Mouse (Mus musculus) megakaryocyte-erythroid progenitor cell, adult 5-6 weeks (primary cell): ENCODE data around the gene Notch1. TPM values are rescaled to one million over a fixed set of nuclear protein-coding genes. Genes with fewer than 3 reads are reported as not detected.
A peak's percentile ranks its signal among the peaks of the same experiment; 100 is the strongest.

Experiments used
- ATAC-seq: replicated peaks from 2 replicates; pipeline ENCODE4 v1.8.0; 2016; ENCODE audit warnings: mild to moderate bottlenecking, inconsistent platforms; ENCODE audit not compliant: severe bottlenecking, poor library complexity, low FRiP score, low TSS enrichment
- total RNA-seq, 2 experiments: library from RNA; stranded (forward) in 1 of 2; stranded (reverse) in 1 of 2; fragments of 200-1000, 215-1000 nt in 1 of 2; fragments of >200 nt in 1 of 2; fragmentation: Nextera tagmentation in 1 of 2; gene quantifications; 2 replicates each; pipeline ENCODE4 v1.2.3; 2014 to 2017

Notch1 gene
- total RNA-seq (2014; fragmentation: Nextera tagmentation) (2.6 and 3.1 TPM in 2 replicates), total RNA-seq (2017) (0.56 and 0.61 TPM in 2 replicates)

DNA sequence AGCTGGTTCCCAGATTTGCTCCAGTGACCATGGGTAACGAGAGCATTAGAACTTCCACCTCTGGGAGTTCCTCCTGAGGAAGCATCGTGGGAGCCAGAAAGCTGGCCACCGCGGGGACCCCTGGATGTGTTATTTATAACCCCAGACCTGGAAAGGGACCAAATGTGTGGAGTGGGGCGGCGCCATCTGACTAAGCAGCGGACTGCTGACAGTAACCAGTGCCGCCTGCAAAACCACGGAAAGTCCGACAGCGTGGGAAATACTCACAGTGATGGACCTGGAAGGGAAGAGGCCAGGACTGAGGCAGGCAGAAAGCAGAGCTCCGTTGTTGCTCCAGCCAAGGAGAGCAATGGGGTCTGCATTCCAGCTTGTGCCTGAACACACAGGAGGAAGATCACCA lies at the start of gene Notch1:
Notch1 (minus strand) TSS at position 389 of the 400 bp plus-strand sequence.
- no peak for ATAC-seq

DNA sequence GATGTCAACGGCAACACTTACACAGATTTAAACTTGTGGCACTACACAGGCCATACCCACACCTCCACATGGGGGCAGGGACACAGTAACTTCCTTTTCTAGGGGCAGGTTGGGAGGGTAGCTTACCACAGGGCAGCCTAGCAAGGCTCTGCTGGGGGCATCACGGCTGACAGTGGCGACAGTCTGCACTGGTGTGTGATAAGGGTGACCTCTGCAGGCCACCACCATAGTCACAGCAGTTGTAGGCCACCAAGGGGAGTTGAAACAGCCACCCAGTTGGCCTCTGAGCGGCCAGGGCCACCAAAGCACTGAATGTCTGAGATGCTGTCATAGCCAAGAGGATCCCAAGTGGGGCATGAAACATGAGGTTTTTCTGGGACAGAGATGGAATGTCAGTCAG lies 49.8 kb upstream of the Notch1 start:
- ATAC-seq: peak; percentile 81

DNA sequence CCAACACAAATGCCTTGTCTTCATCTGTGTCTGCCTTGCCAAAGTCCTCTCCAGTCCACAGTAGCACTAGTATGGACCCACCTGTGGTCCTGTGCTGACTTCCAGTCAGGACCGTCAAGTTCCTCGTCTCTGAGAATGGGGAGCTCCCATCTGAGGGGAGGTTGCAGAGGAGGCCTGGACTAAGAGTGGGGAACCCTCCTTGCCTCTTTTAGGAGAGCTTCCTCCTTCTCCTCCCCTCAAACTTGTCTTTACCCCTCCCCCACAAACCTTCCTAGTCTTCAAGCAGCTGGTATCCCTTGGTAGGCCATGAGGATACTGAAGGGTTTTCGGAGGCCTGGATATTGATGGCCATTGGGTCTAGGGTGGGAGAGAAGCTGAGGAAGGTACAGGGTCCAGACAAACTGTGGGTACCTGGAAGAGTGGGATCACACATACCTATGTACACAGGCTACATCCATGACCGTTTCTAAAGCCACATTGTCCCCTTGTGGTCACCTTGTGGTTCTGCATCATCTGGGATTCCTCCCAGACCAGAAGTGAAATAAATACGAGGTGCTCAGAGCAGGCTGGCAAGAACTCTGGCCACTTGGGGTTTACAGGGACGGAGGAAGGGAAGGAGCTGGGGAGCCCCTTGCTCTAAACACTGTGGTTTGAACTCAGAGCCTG lies 45.0 kb upstream of the Notch1 start:
- peak; percentile 65 for ATAC-seq

- ATAC-seq: no peak
These were observed 44.0 kb upstream of the Notch1 start for GRCm38 (mm10) chr2:26560506-26560905.

- no peak for ATAC-seq
These were observed 40.1 kb upstream of the Notch1 start for GRCm38 (mm10) chr2:26556535-26556993.

DNA sequence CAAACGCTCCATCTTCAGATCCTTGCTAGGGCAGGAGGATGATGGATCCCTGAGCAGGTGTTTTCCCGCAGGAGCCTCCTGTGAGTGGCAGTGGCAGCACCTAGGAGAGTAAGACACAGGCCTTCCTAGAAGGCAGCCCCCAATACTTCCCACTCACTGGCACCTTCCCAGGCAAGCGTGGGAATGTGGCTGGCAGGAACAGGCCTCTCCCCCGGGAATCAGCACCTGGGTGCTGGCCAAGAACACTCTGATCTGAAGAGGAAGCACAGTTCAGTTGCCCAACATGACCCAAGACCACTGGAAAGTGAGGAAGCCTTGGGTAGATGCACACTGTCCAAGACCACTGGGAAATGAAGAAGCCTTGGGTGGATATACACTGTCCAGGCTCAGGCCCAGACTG lies 38.6 kb upstream of the Notch1 start:
- ATAC-seq: no peak

- no peak for ATAC-seq
These were observed 37.4 kb upstream of the Notch1 start for GRCm38 (mm10) chr2:26553904-26554303.

GRCm38 (mm10) chr2:26552066-26552465 lies 35.6 kb upstream of the Notch1 start:
- no peak for ATAC-seq

GRCm38 (mm10) chr2:26551446-26551845 lies 35.0 kb upstream of the Notch1 start:
- no peak for ATAC-seq

GRCm38 (mm10) chr2:26550777-26551176 lies 34.3 kb upstream of the Notch1 start:
- peak; percentile 89 for ATAC-seq

DNA sequence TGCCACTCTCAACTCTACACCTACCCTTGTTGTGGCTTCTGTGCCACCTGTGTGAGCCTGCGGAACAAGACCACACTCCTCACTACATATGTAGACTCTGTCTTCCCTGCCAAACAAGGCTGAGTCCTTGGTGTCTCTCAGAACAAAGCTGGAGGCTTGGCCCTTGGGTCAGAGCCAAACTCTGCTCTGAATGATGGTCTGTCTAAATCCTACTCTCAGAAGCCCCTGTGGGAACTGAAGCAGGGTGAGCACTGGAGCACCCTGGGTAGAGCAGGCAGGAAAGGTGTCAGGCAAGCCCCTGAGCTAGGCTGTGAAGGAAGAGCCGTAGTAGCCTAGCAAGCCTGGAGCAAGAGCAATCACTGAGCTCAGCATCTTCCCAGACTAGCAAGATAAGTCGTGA lies 33.7 kb upstream of the Notch1 start:
- ATAC-seq: no peak

DNA sequence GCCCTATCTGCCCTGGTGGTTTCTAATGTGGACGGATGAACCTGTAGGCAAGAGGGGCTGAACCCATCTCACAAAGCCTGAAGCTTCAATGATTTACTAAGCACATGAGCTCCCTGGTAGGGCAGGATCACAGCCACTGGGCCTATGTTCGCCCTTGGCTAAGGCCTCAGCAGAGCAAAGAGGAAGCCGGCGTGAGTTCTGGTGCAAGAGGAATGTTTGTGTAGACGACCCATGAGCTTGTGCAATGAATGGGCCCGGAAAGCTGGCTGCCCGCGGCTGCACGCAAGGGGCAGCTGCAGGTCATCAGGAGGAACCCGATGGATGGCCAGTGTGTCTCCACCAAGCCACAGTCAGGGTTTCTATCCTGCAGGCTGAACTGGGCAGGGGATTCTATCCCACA lies 33.3 kb upstream of the Notch1 start:
- ATAC-seq: no peak

GRCm38 (mm10) chr2:26547481-26547880 lies 31.0 kb upstream of the Notch1 start:
- ATAC-seq: no peak

GRCm38 (mm10) chr2:26544265-26544664 lies 27.8 kb upstream of the Notch1 start:
- ATAC-seq: no peak

GRCm38 (mm10) chr2:26543768-26544167 lies 27.3 kb upstream of the Notch1 start:
- ATAC-seq: no peak

DNA sequence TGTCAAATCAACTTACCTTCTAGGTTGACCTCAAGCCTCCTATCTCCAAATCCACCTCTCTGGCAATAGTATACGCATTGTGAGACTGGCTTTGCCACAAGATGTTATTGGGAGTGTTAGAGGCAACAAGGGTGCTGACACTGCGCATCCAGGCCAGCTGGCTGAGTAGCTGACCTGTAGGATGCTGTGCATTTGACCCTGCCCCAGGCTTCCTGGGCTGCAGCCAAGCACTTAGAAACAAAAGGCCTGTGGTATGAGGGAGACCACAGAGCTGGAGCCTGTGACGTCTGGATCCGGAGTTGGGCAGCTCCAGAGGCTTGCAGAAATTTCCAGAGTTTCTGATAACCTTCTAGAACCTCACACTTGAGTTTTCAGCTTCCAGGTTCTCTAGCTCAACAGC lies 26.7 kb upstream of the Notch1 start:
- ATAC-seq: no peak

DNA sequence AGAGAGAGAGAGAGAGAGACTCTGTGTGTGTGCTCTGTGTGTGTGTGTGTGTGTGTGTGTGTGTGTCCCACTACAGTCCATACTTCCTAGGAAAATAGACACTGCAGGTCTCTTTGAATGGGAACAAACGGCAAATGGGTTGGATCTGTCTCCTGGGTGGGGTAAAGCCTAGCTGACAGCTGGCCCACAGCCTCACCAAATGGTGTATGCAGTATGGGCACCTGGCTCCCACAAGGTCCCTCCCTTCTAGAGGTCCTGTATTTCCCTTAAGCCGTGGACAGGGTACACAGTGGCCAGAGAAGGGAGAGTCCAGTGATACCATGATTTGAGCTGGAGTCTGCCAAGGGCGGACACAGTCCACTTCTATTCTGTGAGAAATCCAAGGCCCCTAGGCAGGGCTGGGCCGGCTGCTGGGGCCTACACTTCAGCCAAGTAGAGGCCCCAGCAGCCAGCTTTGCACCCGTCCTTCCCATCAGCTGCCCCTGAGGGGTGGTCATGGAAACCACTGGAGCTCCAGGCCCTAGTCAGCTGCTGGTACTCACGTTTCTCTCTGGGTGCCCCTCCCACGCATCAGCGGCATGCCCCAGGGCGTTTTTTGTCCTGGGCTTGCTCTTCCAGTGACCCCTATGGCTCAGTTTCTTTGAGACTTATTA lies 24.9 kb upstream of the Notch1 start:
- no peak for ATAC-seq

DNA sequence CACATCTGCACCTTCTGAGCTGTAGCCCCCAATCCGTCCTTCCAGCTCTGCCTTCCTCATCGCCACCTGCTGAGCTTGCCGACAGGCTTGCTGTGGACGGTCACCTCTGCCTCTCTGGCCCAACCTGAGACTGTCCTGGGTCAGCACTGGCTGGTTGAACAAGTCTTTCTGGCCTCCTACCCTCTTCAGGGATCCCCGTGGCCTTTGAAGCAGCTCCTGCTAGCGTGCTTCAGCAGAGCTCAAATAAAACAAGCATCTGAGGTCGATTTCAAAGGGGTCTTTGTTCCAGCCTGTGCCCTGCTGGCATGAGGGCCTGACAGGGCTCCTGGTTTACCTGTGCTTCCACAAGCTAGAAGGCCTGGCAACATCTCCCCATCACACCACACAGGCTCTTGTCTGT lies 24.3 kb upstream of the Notch1 start:
- no peak for ATAC-seq

DNA sequence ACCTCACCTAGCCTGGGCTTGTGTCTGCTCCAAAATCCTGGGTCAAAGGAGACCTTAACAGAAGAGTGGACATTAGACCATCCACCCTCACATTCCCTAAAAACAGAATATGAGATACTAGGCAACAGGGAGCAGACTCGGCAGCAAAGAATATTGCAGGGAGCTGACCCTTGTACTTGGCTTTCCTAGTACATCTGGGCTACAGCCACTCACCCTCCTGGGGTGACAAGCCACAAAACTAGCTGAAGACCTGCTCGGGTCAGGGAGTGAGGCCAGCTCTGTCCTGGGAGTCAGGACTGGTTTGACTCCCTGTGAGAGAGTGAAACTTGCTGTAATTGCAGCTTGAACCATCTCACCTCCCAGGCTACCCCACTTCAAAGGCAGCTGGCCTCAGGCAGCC lies 23.1 kb upstream of the Notch1 start:
- ATAC-seq: no peak

DNA sequence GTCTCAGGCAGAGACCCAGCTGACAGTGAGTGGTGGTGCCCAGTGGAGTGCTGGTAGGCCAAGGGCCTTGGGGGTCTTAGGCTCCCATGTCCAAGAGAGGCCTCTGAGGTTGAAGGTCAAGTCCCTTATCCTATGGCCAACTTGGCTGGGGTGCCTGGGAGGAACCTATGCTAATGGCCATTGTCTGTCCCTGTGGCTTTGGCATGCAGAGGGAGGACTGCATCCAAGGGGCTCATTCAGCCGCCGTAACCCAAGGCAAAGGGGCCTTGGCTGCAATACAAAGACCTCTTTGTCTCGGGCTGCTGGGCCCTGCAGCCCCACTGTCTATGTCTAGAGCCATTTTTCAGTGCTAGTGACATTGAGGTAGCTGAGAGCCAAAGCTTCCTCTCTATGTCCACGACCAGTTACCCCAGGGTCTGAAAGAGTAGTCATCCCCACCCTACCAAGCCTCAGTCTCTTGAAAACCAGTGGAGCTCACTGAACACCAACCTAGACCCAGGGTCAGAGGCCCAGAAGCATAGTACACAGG lies 19.1 kb upstream of the Notch1 start:
- ATAC-seq: no peak

DNA sequence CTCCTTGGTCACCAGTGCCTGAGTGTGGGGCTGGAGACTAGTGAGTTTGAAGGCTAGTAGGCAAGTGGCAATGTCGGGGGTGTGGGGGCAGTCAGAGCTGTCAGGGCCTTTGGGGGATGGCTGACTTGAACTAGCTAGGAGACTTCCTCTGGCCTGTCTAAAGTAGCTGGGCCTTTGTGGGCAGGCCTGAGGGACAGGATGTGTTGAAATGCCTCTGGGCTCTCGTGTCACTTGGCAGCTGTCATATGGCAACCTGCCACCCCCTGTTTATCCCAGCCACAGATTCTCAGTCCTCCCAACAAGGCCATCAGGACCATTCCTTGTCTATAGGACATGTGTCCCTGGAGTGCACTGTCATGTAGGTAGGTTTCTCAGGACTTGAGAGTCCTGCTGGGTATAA lies 18.2 kb upstream of the Notch1 start:
- no peak for ATAC-seq
